Mouse (Mus musculus): Measurements from ENCODE around the gene Camk1d.
A peak's percentile ranks its signal among the peaks of the same experiment; 100 is the strongest.

Gene Camk1d

GRCm38 (mm10) chr2:5707871-5708733 is 6.2 kb downstream of the Camk1d start:
- no peak for DNase-seq

- DNase-seq, result peak; percentile 59 to 66
These were observed 7.7 kb downstream of the Camk1d start for GRCm38 (mm10) chr2:5706618-5707017.

GRCm38 (mm10) chr2:5702370-5702769 is 11.9 kb downstream of the Camk1d start:
- DNase-seq, result no peak

GRCm38 (mm10) chr2:5700931-5701330 is 13.4 kb downstream of the Camk1d start:
- no peak for DNase-seq

- no peak for DNase-seq
These were observed 15.9 kb downstream of the Camk1d start for GRCm38 (mm10) chr2:5698451-5698850.

GRCm38 (mm10) chr2:5694094-5694493 is 20.2 kb downstream of the Camk1d start:
- no peak for DNase-seq

GRCm38 (mm10) chr2:5691729-5692128 is 22.6 kb downstream of the Camk1d start:
- no peak for DNase-seq

- DNase-seq, result no peak
These were observed 30.9 kb downstream of the Camk1d start for GRCm38 (mm10) chr2:5683366-5683765.

- no peak for DNase-seq
These were observed 32.4 kb downstream of the Camk1d start for GRCm38 (mm10) chr2:5681909-5682308.

GRCm38 (mm10) chr2:5681302-5681701 is 33.0 kb downstream of the Camk1d start:
- DNase-seq, result no peak

- no peak for DNase-seq
These were observed 35.3 kb downstream of the Camk1d start for GRCm38 (mm10) chr2:5679055-5679454.

GRCm38 (mm10) chr2:5677472-5677871 is 36.8 kb downstream of the Camk1d start:
- DNase-seq, result no peak

GRCm38 (mm10) chr2:5676786-5677185 is 37.5 kb downstream of the Camk1d start:
- no peak for DNase-seq

GRCm38 (mm10) chr2:5676143-5676483 is 38.2 kb downstream of the Camk1d start:
- no peak for DNase-seq

GRCm38 (mm10) chr2:5675431-5676142 is 38.7 kb downstream of the Camk1d start:
- DNase-seq, result peak; percentile 76 to 81

GRCm38 (mm10) chr2:5674512-5674911 is 39.8 kb downstream of the Camk1d start:
- DNase-seq, result no peak

GRCm38 (mm10) chr2:5673816-5674215 is 40.5 kb downstream of the Camk1d start:
- no peak for DNase-seq

- DNase-seq, result no peak
These were observed 41.3 kb downstream of the Camk1d start for GRCm38 (mm10) chr2:5672906-5673589.

- no peak for DNase-seq
These were observed 44.2 kb downstream of the Camk1d start for GRCm38 (mm10) chr2:5670146-5670545.

GRCm38 (mm10) chr2:5669498-5670040 is 44.7 kb downstream of the Camk1d start:
- DNase-seq, result no peak

GRCm38 (mm10) chr2:5668940-5669339 is 45.4 kb downstream of the Camk1d start:
- DNase-seq, result no peak

- no peak for DNase-seq
These were observed 50.8 kb downstream of the Camk1d start for GRCm38 (mm10) chr2:5663499-5663898.

- no peak for DNase-seq
These were observed 52.4 kb downstream of the Camk1d start for GRCm38 (mm10) chr2:5661946-5662345.

All from cerebellum, adult 18-20 months (tissue).